Mouse (Mus musculus): ENCODE results near the gene Rbm12. TPM values are rescaled to one million over a fixed set of nuclear protein-coding genes. Genes with fewer than 3 reads are reported as not detected.

Gene Rbm12
- polyA plus RNA-seq, 1 experiment from 2014 or later, result 10.7 TPM

DNA sequence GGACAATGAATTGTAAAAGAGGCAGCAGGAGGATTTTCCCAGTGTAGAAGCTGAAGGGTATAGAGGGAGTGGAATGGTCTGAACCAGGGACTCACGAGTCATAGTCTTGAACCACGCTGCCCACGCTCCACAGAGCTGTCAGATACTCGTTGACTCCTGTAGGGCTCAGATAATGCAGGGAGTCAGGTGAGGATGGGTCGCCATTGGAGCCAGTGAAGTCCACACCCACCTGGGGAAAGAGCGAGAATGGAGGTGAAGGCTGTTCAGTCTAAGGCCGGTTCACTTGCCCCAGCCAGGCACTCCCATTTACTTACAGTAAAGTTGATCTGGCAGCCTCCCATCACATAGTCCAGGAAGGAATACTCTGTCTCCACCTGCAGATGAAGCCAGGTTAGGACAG is 34.3 kb downstream of the Rbm12 start:
- Histone ChIP-seq H3K36me3 (ENCODE audit: insufficient read depth, low read length) (peaks cover 49% of the 10 kb centered on the region), H3K9me3 (ENCODE audit: low read length) (no peaks in the 10 kb centered on the region), H3K4me2 (replicated peaks; ENCODE audit: low read depth, low read length) (no peak overlapping the region), H3K27ac (ENCODE audit: low read length) (no peak overlapping the region), H3K27me3 (replicated peaks; ENCODE audit: insufficient read depth, low read length) (no peaks in the 10 kb centered on the region), H3K4me1 (ENCODE audit: insufficient read depth, low read depth, low read length) (no peaks in the 10 kb centered on the region), H3K4me3 (ENCODE audit: low read depth, low read length) (no peak overlapping the region), H3K9ac (replicated peaks; ENCODE audit: low read depth) (no peak overlapping the region)
- ATAC-seq (no peak), DNase-seq (ENCODE audit: low spot score) (no peak)
- 85% methylated on average over 7 of the region's 7 CpGs for WGBS
- TF ChIP-seq EP300 (IDR thresholded peaks at IDR 0.05) (no peak), CTCF (IDR thresholded peaks at IDR 0.05) (no peak)

DNA sequence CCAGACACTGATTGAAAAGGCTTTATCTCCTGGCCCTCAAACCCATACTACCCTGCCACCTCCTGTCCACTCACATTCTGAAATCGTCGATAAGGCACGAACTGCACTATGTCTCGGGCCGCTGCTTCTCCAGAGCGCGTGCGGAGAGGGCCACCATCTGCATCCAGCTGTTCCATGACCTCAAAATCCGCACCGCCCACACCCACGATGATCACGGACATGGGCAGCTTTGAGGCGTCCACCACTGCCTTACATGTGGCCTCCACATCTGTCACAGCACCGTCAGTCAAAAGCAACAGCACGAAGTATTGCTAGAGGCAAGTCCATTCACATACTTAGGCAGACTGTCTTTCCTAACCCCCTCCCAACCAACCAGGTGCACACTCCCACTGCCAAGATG is 38.1 kb downstream of the Rbm12 start:
- H3K36me3 ChIP-seq (ENCODE audit: insufficient read depth, low read length), result peaks cover 50% of the 10 kb centered on the region
- H3K9ac ChIP-seq (replicated peaks; ENCODE audit: low read depth), result no peak overlapping the region
- H3K27ac ChIP-seq (ENCODE audit: low read length), result no peak overlapping the region
- no peak overlapping the region for H3K4me3 ChIP-seq (ENCODE audit: low read depth, low read length)
- H3K9me3 ChIP-seq (ENCODE audit: low read length), result no peaks in the 10 kb centered on the region
- no peak overlapping the region for H3K4me2 ChIP-seq (replicated peaks; ENCODE audit: low read depth, low read length)
- TF ChIP-seq EP300 (IDR thresholded peaks at IDR 0.05), result no peak
- TF ChIP-seq CTCF (IDR thresholded peaks at IDR 0.05), result no peak
- H3K4me1 ChIP-seq (ENCODE audit: insufficient read depth, low read depth, low read length), result no peaks in the 10 kb centered on the region
- ATAC-seq (peak; percentile 52), DNase-seq (ENCODE audit: low spot score) (no peak)
- WGBS, result 78% methylated on average over 15 of the region's 15 CpGs
- no peaks in the 10 kb centered on the region for H3K27me3 ChIP-seq (replicated peaks; ENCODE audit: insufficient read depth, low read length)

DNA sequence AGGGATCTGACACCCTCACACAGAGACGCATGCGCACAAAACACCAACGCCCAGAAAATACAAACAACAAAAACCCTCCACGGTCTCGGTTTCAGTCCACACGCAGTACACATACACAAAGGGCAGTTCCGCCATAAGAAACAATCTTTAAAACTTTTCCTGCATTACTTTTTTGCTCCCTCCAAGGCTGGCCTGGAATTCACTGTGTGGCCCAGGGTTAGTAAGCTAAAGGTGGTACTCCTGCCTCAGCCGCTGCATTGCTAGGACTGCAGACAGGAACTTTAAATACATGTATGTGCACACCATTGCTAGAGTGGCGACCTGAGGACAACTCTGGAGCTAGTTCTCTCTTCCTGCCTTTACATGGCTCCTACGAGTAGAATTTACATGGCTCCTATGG is 40.5 kb downstream of the Rbm12 start:
- Histone ChIP-seq H3K27ac (ENCODE audit: low read length) (no peak overlapping the region), H3K36me3 (ENCODE audit: insufficient read depth, low read length) (peaks cover 30% of the 10 kb centered on the region), H3K9me3 (ENCODE audit: low read length) (no peaks in the 10 kb centered on the region), H3K4me1 (ENCODE audit: insufficient read depth, low read depth, low read length) (no peaks in the 10 kb centered on the region), H3K4me2 (replicated peaks; ENCODE audit: low read depth, low read length) (no peak overlapping the region), H3K9ac (replicated peaks; ENCODE audit: low read depth) (no peak overlapping the region), H3K27me3 (replicated peaks; ENCODE audit: insufficient read depth, low read length) (no peaks in the 10 kb centered on the region), H3K4me3 (ENCODE audit: low read depth, low read length) (no peak overlapping the region)
- ATAC-seq, result no peak
- TF ChIP-seq EP300 (IDR thresholded peaks at IDR 0.05) (no peak), CTCF (IDR thresholded peaks at IDR 0.05) (no peak)
- DNase-seq (ENCODE audit: low spot score), result no peak
- 92% methylated on average over 10 of the region's 10 CpGs for WGBS

DNA sequence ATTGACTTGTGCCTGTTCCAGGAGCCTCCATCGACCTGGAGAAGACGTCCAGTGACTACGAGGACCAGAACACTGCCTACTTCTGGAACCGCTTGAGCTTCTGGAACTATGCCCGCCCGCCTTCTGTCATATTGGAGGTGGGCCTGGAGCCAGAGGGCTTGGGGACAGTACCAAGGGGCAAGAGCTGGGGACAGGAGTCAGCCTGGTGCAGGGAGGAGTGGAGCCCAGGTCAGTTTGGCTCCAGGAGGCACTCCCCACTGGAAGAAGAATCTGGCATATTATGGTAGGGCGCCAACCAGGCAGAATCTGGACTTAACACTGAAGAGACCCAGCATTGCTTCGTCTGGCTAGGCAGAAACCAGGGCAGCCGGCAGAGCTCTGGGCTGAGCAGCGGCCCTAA is 43.9 kb downstream of the Rbm12 start:
- 87% methylated on average over 10 of the region's 10 CpGs for WGBS
- ATAC-seq (no peak), DNase-seq (ENCODE audit: low spot score) (no peak)
- no peak overlapping the region for H3K27ac ChIP-seq (ENCODE audit: low read length)
- no peak overlapping the region for H3K4me3 ChIP-seq (ENCODE audit: low read depth, low read length)
- no peak for TF ChIP-seq CTCF (IDR thresholded peaks at IDR 0.05)
- H3K4me2 ChIP-seq (replicated peaks; ENCODE audit: low read depth, low read length), result no peak overlapping the region
- peaks cover 5% of the 10 kb centered on the region; the same call in 1 of the 2 replicates for H3K36me3 ChIP-seq (ENCODE audit: insufficient read depth, low read length)
- no peaks in the 10 kb centered on the region for H3K9me3 ChIP-seq (ENCODE audit: low read length)
- no peaks in the 10 kb centered on the region for H3K27me3 ChIP-seq (replicated peaks; ENCODE audit: insufficient read depth, low read length)
- H3K9ac ChIP-seq (replicated peaks; ENCODE audit: low read depth), result no peak overlapping the region
- no peaks in the 10 kb centered on the region; the same call in 1 of the 2 replicates for H3K4me1 ChIP-seq (ENCODE audit: insufficient read depth, low read depth, low read length)

DNA sequence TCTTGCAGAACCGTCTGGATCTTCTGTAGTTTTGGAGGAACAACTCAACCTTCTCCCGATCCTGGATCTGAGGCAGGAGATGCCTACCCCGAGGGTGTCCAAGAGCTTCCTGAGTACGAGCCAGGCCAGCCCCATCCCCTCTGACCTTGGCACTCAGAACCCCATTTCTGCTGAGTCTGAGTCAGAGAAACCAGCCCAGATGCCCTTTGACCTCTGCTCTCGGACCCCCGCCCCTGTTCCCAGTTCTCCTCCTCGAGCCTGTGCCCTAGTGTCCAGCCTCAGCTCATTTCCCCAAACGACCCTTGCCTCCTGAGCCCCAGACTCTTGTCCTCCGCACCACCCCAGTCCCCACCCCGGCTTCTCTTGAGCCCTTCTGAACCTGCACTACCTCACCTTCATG is 45.7 kb downstream of the Rbm12 start:
- peak overlapping the region; percentile 64; the same call in 1 of the 2 replicates for H3K9ac ChIP-seq (replicated peaks; ENCODE audit: low read depth)
- TF ChIP-seq EP300 (IDR thresholded peaks at IDR 0.05), result no peak
- TF ChIP-seq CTCF (IDR thresholded peaks at IDR 0.05), result no peak
- no peak overlapping the region for H3K4me3 ChIP-seq (ENCODE audit: low read depth, low read length)
- DNase-seq (ENCODE audit: low spot score), result no peak
- H3K4me2 ChIP-seq (replicated peaks; ENCODE audit: low read depth, low read length), result peak overlapping the region; percentile 99
- H3K9me3 ChIP-seq (ENCODE audit: low read length), result no peaks in the 10 kb centered on the region
- no peak overlapping the region for H3K27ac ChIP-seq (ENCODE audit: low read length)
- H3K4me1 ChIP-seq (ENCODE audit: insufficient read depth, low read depth, low read length), result no peaks in the 10 kb centered on the region; the same call in 1 of the 2 replicates
- 30% methylated on average over 10 of the region's 10 CpGs for WGBS
- ATAC-seq, result peak; percentile 1; the same call in 1 of the 2 replicates
- no peaks in the 10 kb centered on the region; the same call in 1 of the 2 replicates for H3K36me3 ChIP-seq (ENCODE audit: insufficient read depth, low read length)
- no peaks in the 10 kb centered on the region for H3K27me3 ChIP-seq (replicated peaks; ENCODE audit: insufficient read depth, low read length)

DNA sequence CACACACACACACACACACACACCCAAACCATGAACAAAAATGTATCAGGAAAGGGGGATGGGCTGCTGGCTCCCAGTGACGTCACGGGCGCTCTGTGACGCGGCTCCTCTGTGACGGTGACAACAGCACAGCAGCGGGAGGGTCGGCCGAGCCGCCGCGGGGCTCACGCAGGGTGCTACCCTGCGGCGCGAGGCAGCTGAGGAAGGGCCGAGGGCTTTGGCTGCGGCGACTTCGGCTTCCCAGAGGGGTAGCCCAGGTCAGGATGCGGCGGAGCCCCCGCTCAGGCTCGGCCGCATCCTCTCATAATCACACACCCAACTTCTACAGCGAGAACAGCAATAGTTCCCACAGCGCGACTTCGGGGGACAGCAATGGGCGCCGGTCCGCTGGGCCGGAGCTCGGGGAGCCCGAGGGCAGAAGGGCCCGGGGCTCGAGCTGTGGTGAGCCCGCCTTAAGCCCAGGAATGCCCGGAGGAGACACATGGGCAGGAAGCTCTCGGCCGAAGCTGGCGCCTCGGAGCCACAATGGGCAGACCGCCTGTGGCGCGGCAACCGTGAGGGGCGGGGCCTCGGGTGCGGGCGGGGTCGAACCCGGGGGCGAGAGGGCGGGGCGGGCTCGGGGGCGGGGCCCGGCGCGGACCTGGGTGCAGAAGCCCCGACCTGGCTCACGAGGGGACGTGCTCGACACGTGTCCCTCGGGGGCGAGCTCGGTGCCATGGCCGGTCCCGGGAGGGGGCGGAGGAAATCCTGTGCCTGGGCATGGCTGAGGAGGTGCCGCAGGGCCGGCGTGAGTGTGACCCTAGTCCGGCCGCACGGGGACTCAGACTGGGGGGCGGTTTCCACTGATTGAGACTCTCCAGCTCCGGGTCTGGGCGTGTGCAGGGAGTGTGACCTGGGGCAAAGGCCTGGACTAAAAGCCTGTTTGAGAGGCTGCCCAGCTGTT is 46.4 kb downstream of the Rbm12 start, which contains the start of gene Spag4:
TSS of gene Spag4 (plus strand) at position 77 of the 943 bp plus-strand sequence.
- no peaks in the 10 kb centered on the region for H3K9me3 ChIP-seq (ENCODE audit: low read length)
- DNase-seq (ENCODE audit: low spot score) (peak; percentile 76), ATAC-seq (peak; percentile 87)
- peak within 1 kb of the TSS; percentile 59 for H3K4me3 ChIP-seq (ENCODE audit: low read depth, low read length)
- H3K9ac ChIP-seq (replicated peaks; ENCODE audit: low read depth), result peak within 1 kb of the TSS; percentile 64
- H3K27ac ChIP-seq (ENCODE audit: low read length), result peak within 1 kb of the TSS; percentile 62
- peak within 1 kb of the TSS; percentile 99 for H3K4me2 ChIP-seq (replicated peaks; ENCODE audit: low read depth, low read length)
- no peaks in the 10 kb centered on the region; the same call in 1 of the 2 replicates for H3K4me1 ChIP-seq (ENCODE audit: insufficient read depth, low read depth, low read length)
- no peaks in the 10 kb centered on the region for H3K27me3 ChIP-seq (replicated peaks; ENCODE audit: insufficient read depth, low read length)
- no peaks in the 10 kb centered on the region for H3K36me3 ChIP-seq (ENCODE audit: insufficient read depth, low read length)
- no peak for TF ChIP-seq EP300 (IDR thresholded peaks at IDR 0.05)
- no peak for TF ChIP-seq CTCF (IDR thresholded peaks at IDR 0.05)
- under 1% methylated on average over 42 of the region's 81 CpGs for WGBS
